In the genomic region with DNA sequence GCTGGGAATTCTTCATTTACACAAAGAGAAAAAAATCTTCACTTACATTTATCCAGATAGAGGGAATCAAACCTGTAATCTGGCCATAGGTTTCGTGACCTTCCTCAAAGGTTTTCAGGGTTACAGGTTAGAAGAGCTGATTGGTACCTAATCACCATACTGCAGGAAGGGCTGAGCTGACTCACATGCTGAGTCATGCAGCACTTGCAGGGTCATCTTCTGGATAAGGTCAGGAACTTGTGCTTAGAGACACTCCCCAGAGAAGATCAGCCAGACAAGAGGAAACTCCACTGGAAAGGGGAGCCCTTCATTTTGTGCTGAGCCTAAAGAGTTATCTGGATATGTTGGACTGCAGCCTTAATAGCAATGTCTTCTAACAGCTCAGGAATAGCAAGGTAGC, we compare ENCODE assay signal across 21 mouse cellular contexts.
A peak's percentile ranks its signal among the peaks of the same experiment; 100 is the strongest.
DNase-seq lines count a peak whose midpoint lies in the region; TF ChIP-seq lines count a peak whose summit lies in the region.
"Had no signal": no experiment of that assay in that cellular context is flagged by ENCODE, and none has a peak within 500 bp of the region (broad histone marks: within the 10 kb centered on the region; RNA-seq: fewer than 3 reads in every experiment).

No protein-coding gene starts in this region.

- no peaks in the 10 kb centered on the region for H3K9me3 ChIP-seq in ES-E14 (ENCODE audit: control insufficient read depth, insufficient read depth, low read depth, low read length)
- H3K9me3 ChIP-seq: embryonic facial prominence, embryonic 15.5 days; forebrain, embryonic 10.5 days; heart, embryonic 10.5 days; hindbrain, embryonic 13.5 days had no signal

- no peak overlapping the region for H3K4me3 ChIP-seq in ES-E14 (ENCODE audit: insufficient read depth in 1 of 2, low read depth in 1 of 2, low read length in 2 of 2, poor library complexity in 1 of 2, severe bottlenecking in 1 of 2)
- H3K4me3 ChIP-seq: embryonic facial prominence, embryonic 15.5 days; erythroblast, embryonic 14.5 days; forebrain, embryonic 10.5 days; gastrocnemius, adult 2 months; heart, embryonic 10.5 days; hindbrain, embryonic 13.5 days had no signal

- in situ Hi-C loops in ES-E14 (cut with MboI; ENCODE audit: low sequenced_read_pairs in 2 of 2, unreplicated experiment in 2 of 2): no loop called here

- no peaks in the 10 kb centered on the region for H3K4me1 ChIP-seq in ES-E14 (ENCODE audit: control insufficient read depth in 2 of 2, insufficient read depth in 2 of 2, low read length in 2 of 2, poor library complexity in 1 of 2)
- H3K4me1 ChIP-seq: forebrain, embryonic 10.5 days; heart, embryonic 10.5 days; hindbrain, embryonic 13.5 days had no signal

- peak; percentile 71 to 84 for DNase-seq in adrenal gland, adult (ENCODE audit: inconsistent age in 2 of 2, low spot score in 1 of 2)
- no peak for DNase-seq in adrenal gland, postnatal 4 days (ENCODE audit: low spot score in 2 of 2)
- DNase-seq in ES-E14 (ENCODE audit: low read depth, low spot score): no peak
- DNase-seq in adrenal gland, adult 8-10 months: peak; percentile 60
- peak; percentile 67 for DNase-seq in adrenal gland, postnatal 36 days
- DNase-seq in spleen, postnatal 4 days (ENCODE audit: low spot score in 2 of 2): no peak
- no peak for DNase-seq in layer of hippocampus, adult 9-11 months
- DNase-seq in kidney, postnatal 14 days: no peak
- DNase-seq: cerebellum, adult 2 months; cerebellum, postnatal 10 days; embryo, embryonic 11 days; gastrocnemius, adult 2 months; gastrocnemius, postnatal 25 days; heart, postnatal 10 days; kidney, adult 11 months had no signal

- no peak overlapping the region for H3K27ac ChIP-seq in ES-E14 (ENCODE audit: insufficient read depth, low read depth, low read length, poor library complexity, severe bottlenecking)
- H3K27ac ChIP-seq: embryonic facial prominence, embryonic 15.5 days; forebrain, embryonic 10.5 days; gastrocnemius, adult 2 months; heart, embryonic 10.5 days; hindbrain, embryonic 13.5 days; hindbrain, postnatal 0 days had no signal

- H3K36me3 ChIP-seq in ES-E14 (ENCODE audit: control insufficient read depth, insufficient read depth, low read length, poor library complexity, severe bottlenecking): no peaks in the 10 kb centered on the region
- H3K36me3 ChIP-seq: embryonic facial prominence, embryonic 15.5 days; forebrain, embryonic 10.5 days; heart, embryonic 10.5 days; hindbrain, embryonic 13.5 days had no signal

- H3K9ac ChIP-seq in ES-E14 (ENCODE audit: insufficient read depth, low read depth, low read length, poor library complexity, severe bottlenecking): no peak overlapping the region
- H3K9ac ChIP-seq: embryonic facial prominence, embryonic 15.5 days; hindbrain, embryonic 13.5 days had no signal

TF ChIP-seq in ES-E14, 5 proteins besides CTCF, POLR2A, EP300 and RAD21:
- no peak for TF ChIP-seq ZC3H11A (IDR thresholded peaks at IDR 0.05; ENCODE audit: borderline replicate concordance, low read depth, low read length)
- TF ChIP-seq MAFK (IDR thresholded peaks at IDR 0.05; ENCODE audit: insufficient read depth, low read depth, low read length): peak; percentile 85

Comparison
In these comparisons a context has a peak if more than half of its experiments do, and no peak if none do; other contexts are left out.
1. DNase-seq: peak in adrenal gland, adult (2 of 2), adrenal gland, adult 8-10 months (single experiment) and adrenal gland, postnatal 36 days (2 of 2); none in adrenal gland, postnatal 4 days (0 of 2), ES-E14 (single experiment), spleen, postnatal 4 days (0 of 2), layer of hippocampus, adult 9-11 months (single experiment) and kidney, postnatal 14 days (single experiment).